Mouse (Mus musculus): Measurements from ENCODE around the gene Dnah1.

- no peak for TF ChIP-seq CTCF (IDR thresholded peaks at IDR 0.05)
- no peak for TF ChIP-seq EP300 (IDR thresholded peaks at IDR 0.05)
Measured at GRCm38 (mm10) chr14:31345367-31345766, 21.7 kb upstream of the Dnah1 start.

Data from lung, postnatal 0 days (tissue).